Mouse (Mus musculus): ENCODE results near the gene Htt. TPM values are rescaled to one million over a fixed set of nuclear protein-coding genes. Genes with fewer than 3 reads are reported as not detected.

Gene Htt
- polyA plus RNA-seq, 1 experiment from 2014 or later = 22.2 TPM

DNA sequence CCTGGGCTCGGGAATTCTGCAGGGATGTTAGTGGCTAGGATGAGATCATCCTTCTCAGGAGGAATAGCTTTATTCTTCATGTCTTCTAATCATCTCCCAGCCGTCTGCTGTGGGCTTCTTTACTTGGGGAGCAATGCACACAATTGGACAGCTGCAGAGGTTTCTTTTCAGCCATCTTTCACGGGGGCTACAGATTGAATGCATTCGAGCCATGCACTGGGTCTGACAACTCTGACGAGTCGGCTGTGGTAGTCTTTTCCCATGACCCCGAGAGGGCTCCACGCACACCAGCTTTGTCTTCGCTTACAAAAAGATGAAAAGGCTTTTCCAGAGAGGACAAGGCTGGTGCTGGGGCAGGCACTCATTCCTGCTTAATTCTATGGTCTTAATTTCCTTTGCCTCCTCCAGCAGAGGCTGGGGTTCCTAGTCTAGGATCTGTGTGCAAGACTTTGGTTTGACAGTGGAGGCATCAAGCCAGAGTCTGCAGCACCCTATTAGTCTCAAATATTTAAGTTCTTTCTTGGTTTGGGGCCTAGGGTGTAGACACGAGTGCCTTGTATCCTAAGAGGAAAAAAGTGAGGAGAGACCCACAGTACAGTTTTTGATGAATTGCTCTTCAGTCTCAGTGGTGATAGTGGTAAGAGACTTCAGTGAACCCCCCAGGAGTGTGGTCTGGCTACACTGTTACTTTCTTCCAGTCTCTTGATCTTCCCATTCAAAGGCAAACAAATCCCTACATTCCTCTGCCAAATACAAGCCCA lies 180.3 kb downstream of the Htt start:
- 12% methylated on average over 10 of the region's 10 CpGs for WGBS
- H3K4me3 ChIP-seq = no peak overlapping the region

DNA sequence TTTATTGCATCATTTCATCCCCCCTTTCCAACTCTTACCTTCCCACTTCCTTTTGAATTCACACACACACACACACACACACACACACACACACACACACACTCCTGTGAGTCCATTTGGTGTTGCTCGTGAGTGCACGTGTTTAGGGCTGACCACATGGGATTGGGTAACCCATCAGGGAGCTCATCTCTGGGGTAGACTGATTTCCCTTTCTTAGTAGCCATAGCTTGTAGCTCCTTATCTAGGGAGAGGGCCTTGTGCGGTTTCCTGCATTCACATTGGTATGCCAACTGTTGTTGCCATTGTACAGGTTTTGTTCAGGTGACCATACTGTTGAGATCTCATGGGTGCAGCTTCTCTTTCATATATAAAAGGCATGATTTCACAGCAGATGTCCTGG lies 181.9 kb downstream of the Htt start:
- Histone ChIP-seq H3K36me3 (no peaks in the 10 kb centered on the region), H3K4me2 (replicated peaks) (no peak overlapping the region), H3K27ac (replicated peaks) (peak overlapping the region; percentile 84; the same call in 1 of the 2 replicates), H3K9ac (replicated peaks) (no peak overlapping the region), H3K27me3 (no peaks in the 10 kb centered on the region), H3K4me3 (no peak overlapping the region), H3K9me3 (no peaks in the 10 kb centered on the region), H3K4me1 (peaks cover 18% of the 10 kb centered on the region)
- WGBS = 82% methylated on average over 3 of the region's 3 CpGs
- ATAC-seq (ENCODE audit: low FRiP score, low read depth) = no peak

More for the DNA sequence above, 180.3 kb downstream of the Htt start:
- peak; percentile 86 for ATAC-seq (ENCODE audit: low FRiP score, low read depth)
- H3K27me3 ChIP-seq = no peaks in the 10 kb centered on the region
- no peak overlapping the region for H3K4me2 ChIP-seq (replicated peaks)
- H3K9ac ChIP-seq (replicated peaks) = no peak overlapping the region
- peak overlapping the region; percentile 84 for H3K27ac ChIP-seq (replicated peaks)
- H3K4me1 ChIP-seq = peaks cover 19% of the 10 kb centered on the region
- no peaks in the 10 kb centered on the region for H3K9me3 ChIP-seq
- no peaks in the 10 kb centered on the region for H3K36me3 ChIP-seq

DNA sequence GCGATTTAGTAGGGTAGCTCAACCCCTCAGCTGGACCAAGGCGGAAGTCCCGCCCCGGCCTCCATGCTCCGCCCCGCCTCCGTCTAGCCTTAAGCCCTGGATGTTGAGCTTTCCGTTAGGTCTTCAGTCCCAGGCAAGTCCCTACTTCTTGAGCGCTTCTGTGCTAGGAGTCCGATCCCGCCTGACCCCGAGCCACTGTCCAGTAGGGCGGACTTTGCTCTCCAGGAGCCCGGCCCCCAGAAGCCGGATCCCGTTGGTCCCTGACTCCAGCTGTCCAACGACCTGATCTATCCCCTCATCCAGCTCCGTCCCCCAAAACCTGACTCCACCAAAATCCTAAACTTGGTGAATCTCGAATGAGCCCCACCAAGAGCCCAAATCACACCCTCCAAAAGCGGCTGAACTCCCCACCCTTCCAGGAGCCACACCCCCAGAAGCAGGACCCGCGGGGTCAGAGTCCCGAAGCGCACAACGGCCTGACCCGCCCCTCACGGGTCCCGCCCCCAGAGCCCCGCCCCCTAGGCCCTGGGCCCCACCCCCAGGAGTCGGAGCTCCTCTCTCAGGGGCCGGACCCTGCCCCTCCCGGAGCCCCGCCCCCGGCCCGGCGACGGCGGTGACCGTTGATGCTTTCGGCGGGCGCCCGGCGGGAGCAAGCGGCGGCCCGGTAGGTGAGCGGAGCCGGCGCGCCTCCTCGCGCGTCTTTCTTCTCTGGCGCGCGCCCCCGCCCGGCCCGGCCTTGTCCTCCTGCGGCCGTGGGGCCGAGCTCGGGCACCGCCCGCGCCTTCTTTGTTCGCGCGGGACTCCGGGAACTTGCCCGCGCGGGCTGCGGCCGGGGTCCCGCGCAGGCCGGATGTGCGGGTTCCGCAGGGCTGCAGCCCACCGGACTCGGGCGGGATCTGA lies 187.6 kb downstream of the Htt start, which contains the start of gene Rgs12:
Gene Rgs12, plus strand, starts transcription at position 585 of the 900 bp plus-strand sequence.
- H3K36me3 ChIP-seq = peaks cover 8% of the 10 kb centered on the region
- peaks cover 43% of the 10 kb centered on the region for H3K4me1 ChIP-seq
- H3K27me3 ChIP-seq = no peaks in the 10 kb centered on the region
- peak within 1 kb of the TSS; percentile 88 for H3K4me3 ChIP-seq
- peaks cover 6% of the 10 kb centered on the region; the same call in 1 of the 2 replicates for H3K9me3 ChIP-seq
- H3K4me2 ChIP-seq (replicated peaks) = peak within 1 kb of the TSS; percentile 74
- peak; percentile 91 for ATAC-seq (ENCODE audit: low FRiP score, low read depth)
- H3K9ac ChIP-seq (replicated peaks) = peak within 1 kb of the TSS; percentile 99
- H3K27ac ChIP-seq (replicated peaks) = peak within 1 kb of the TSS; percentile 97
- under 1% methylated on average over 70 of the region's 84 CpGs for WGBS

- under 1% methylated on average over 12 of the region's 12 CpGs for WGBS
- H3K9ac ChIP-seq (replicated peaks) = peak overlapping the region; percentile 99
Observed at GRCm38 (mm10) chr5:34949769-34950211, 188.2 kb downstream of the Htt start.

DNA sequence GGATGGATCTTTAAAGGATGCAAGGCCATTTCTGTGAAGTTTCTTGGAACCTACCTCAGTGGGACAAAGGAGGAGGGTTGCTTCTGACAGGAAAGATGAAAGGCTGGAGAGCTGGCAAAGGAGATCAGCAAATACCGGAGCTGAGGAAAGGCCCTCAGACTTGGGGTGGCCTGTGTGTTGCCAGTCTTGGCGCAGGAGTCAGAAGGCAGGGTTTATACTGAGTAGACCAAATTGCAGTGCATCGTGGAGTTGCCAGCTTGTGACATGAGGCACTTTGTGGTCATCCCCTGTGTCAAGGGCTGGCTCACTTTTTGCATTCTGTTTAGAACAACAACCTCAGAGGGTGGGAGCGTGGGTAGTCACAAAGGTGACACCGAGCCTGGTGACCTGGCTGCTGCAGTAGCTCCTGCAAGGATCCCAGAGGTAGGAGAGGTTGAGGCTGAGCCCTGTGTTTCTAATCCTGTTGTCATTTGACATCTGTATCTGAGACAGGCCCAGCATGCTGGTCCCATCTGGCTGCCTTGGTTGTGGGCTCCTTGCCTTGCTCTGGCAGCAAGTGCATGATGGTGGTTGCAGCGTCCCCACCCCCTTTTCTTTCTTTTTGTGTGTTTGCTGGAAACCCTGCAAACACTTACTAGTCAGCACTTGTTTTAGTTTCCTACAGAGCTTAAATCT lies 189.1 kb downstream of the Htt start:
- Histone ChIP-seq H3K4me3 (peak overlapping the region; percentile 88), H3K9me3 (peaks cover 6% of the 10 kb centered on the region; the same call in 1 of the 2 replicates), H3K4me1 (peaks cover 52% of the 10 kb centered on the region), H3K4me2 (replicated peaks) (peak overlapping the region; percentile 74), H3K27me3 (no peaks in the 10 kb centered on the region), H3K27ac (replicated peaks) (peak overlapping the region; percentile 97), H3K36me3 (peaks cover 14% of the 10 kb centered on the region), H3K9ac (replicated peaks) (peak overlapping the region; percentile 99)
- WGBS = 64% methylated on average over 6 of the region's 6 CpGs
- ATAC-seq (ENCODE audit: low FRiP score, low read depth) = no peak

More at GRCm38 (mm10) chr5:34949769-34950211, 188.2 kb downstream of the Htt start:
- H3K4me2 ChIP-seq (replicated peaks) = peak overlapping the region; percentile 74
- peaks cover 6% of the 10 kb centered on the region; the same call in 1 of the 2 replicates for H3K9me3 ChIP-seq
- H3K4me1 ChIP-seq = peaks cover 50% of the 10 kb centered on the region
- H3K27ac ChIP-seq (replicated peaks) = peak overlapping the region; percentile 97
- peak; percentile 64 for ATAC-seq (ENCODE audit: low FRiP score, low read depth)
- H3K27me3 ChIP-seq = no peaks in the 10 kb centered on the region
- H3K36me3 ChIP-seq = peaks cover 8% of the 10 kb centered on the region
- peak overlapping the region; percentile 88 for H3K4me3 ChIP-seq

GRCm38 (mm10) chr5:34951161-34951834 lies 189.8 kb downstream of the Htt start:
- H3K4me3 ChIP-seq = peak overlapping the region; percentile 88
- no peak for ATAC-seq (ENCODE audit: low FRiP score, low read depth)
- H3K36me3 ChIP-seq = peaks cover 14% of the 10 kb centered on the region
- H3K9me3 ChIP-seq = peaks cover 6% of the 10 kb centered on the region; the same call in 1 of the 2 replicates
- peaks cover 59% of the 10 kb centered on the region for H3K4me1 ChIP-seq
- whole genome bisulfite sequencing = 92% methylated on average over 8 of the region's 8 CpGs
- peak overlapping the region; percentile 74 for H3K4me2 ChIP-seq (replicated peaks)
- no peak overlapping the region; the same call in 1 of the 2 replicates for H3K27ac ChIP-seq (replicated peaks)
- peak overlapping the region; percentile 99; the same call in 1 of the 2 replicates for H3K9ac ChIP-seq (replicated peaks)
- H3K27me3 ChIP-seq = no peaks in the 10 kb centered on the region

GRCm38 (mm10) chr5:34954508-34954907 lies 193.0 kb downstream of the Htt start:
- H3K4me2 ChIP-seq (replicated peaks) = peak overlapping the region; percentile 34
- H3K27me3 ChIP-seq = no peaks in the 10 kb centered on the region
- peaks cover 6% of the 10 kb centered on the region; the same call in 1 of the 2 replicates for H3K9me3 ChIP-seq
- H3K9ac ChIP-seq (replicated peaks) = peak overlapping the region; percentile 32; the same call in 1 of the 2 replicates
- peaks cover 19% of the 10 kb centered on the region for H3K36me3 ChIP-seq
- no peak overlapping the region for H3K4me3 ChIP-seq
- peaks cover 70% of the 10 kb centered on the region for H3K4me1 ChIP-seq
- WGBS = 51% methylated on average over 6 of the region's 6 CpGs
- peak overlapping the region; percentile 52 for H3K27ac ChIP-seq (replicated peaks)
- no peak for ATAC-seq (ENCODE audit: low FRiP score, low read depth)

DNA sequence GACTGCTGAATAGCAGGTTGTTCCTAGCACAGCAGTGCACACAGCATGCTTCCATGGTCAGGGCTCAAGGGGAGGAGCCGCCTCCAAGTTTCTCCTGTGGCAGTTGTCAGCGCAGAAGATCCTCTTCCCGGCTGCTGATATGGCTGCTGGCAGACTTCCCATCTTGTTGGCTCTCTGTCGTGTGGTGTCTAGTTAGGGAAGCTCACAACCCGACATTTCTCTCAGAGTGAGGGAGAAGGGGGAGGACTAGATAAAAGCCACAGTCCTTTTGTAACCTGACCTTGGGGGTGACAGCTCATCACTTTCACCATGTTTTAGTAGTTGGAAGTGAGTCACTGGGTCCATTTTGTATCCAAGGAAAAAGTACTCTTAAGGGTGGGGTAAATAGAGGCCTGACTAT lies 194.1 kb downstream of the Htt start:
- no peak for ATAC-seq (ENCODE audit: low FRiP score, low read depth)
- Histone ChIP-seq H3K27ac (replicated peaks) (no peak overlapping the region), H3K27me3 (no peaks in the 10 kb centered on the region), H3K4me1 (peaks cover 62% of the 10 kb centered on the region), H3K4me3 (no peak overlapping the region), H3K9me3 (peaks cover 6% of the 10 kb centered on the region; the same call in 1 of the 2 replicates), H3K4me2 (replicated peaks) (no peak overlapping the region), H3K36me3 (peaks cover 19% of the 10 kb centered on the region), H3K9ac (replicated peaks) (no peak overlapping the region)
- WGBS = 77% methylated on average over 5 of the region's 5 CpGs

DNA sequence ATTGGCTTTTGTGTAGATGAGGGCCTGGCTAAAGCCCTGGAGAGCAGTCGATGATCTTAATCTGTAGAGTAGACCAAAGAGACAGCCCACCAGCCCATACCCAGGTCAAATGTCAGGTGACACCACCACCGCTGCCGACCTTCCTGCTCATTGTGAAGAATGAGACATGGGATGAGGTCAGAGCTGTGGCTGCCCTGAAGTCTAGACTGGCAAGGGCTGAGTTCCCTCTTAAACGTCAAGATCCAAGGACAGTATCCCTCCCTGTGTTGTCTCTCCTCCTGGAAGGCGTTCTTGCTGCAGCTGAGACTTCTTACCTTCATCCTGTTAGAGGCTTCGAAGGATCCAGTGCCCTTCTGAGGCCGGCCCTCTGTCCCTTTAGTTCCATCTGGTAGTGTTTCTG lies 194.6 kb downstream of the Htt start:
- Histone ChIP-seq H3K4me3 (no peak overlapping the region), H3K4me1 (peaks cover 57% of the 10 kb centered on the region), H3K9me3 (peaks cover 6% of the 10 kb centered on the region; the same call in 1 of the 2 replicates), H3K4me2 (replicated peaks) (no peak overlapping the region), H3K9ac (replicated peaks) (no peak overlapping the region), H3K27ac (replicated peaks) (no peak overlapping the region), H3K27me3 (no peaks in the 10 kb centered on the region), H3K36me3 (peaks cover 19% of the 10 kb centered on the region)
- 85% methylated on average over 7 of the region's 7 CpGs for WGBS
- no peak for ATAC-seq (ENCODE audit: low FRiP score, low read depth)

GRCm38 (mm10) chr5:34957015-34957414 lies 195.5 kb downstream of the Htt start:
- no peak overlapping the region for H3K4me2 ChIP-seq (replicated peaks)
- peaks cover 6% of the 10 kb centered on the region; the same call in 1 of the 2 replicates for H3K9me3 ChIP-seq
- H3K36me3 ChIP-seq = peaks cover 19% of the 10 kb centered on the region
- H3K9ac ChIP-seq (replicated peaks) = no peak overlapping the region
- H3K4me1 ChIP-seq = peaks cover 54% of the 10 kb centered on the region
- WGBS = 88% methylated on average over 2 of the region's 2 CpGs
- H3K27ac ChIP-seq (replicated peaks) = no peak overlapping the region
- no peak for ATAC-seq (ENCODE audit: low FRiP score, low read depth)
- no peak overlapping the region for H3K4me3 ChIP-seq
- no peaks in the 10 kb centered on the region for H3K27me3 ChIP-seq

DNA sequence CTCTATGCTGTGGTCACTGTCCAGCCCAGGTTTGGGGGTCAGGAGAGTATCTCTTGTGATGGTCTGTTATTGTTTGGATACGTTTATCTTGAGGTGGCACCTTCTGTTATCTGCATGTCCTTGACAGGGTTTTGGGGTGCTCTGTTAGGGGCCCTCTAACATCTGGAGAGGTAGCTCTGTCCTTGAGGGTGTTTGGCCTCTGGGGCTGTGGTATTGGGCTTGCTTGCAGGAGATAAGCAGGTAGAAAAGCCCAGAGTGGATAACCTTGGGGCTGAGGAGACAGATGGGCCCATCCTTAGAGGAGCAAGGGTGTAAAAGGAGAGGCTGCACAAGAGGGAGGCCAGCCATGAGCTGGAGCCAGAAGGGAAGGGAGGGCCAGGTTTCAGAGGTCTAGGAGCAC lies 198.5 kb downstream of the Htt start:
- no peak overlapping the region for H3K4me3 ChIP-seq
- peaks cover 35% of the 10 kb centered on the region for H3K4me1 ChIP-seq
- peaks cover 17% of the 10 kb centered on the region for H3K36me3 ChIP-seq
- no peak overlapping the region for H3K4me2 ChIP-seq (replicated peaks)
- no peaks in the 10 kb centered on the region for H3K27me3 ChIP-seq
- no peak for ATAC-seq (ENCODE audit: low FRiP score, low read depth)
- no peak overlapping the region; the same call in 1 of the 2 replicates for H3K27ac ChIP-seq (replicated peaks)
- H3K9me3 ChIP-seq = no peaks in the 10 kb centered on the region
- 78% methylated on average over 1 of the region's 1 CpGs for WGBS
- no peak overlapping the region for H3K9ac ChIP-seq (replicated peaks)
